Mouse (Mus musculus) natural killer cell, adult 2 months (primary cell): ENCODE results near the gene 4930556J24Rik.
"Not testable (repeated sequence)": the region's sequence is repeated elsewhere in the genome, so short reads cannot be mapped to it uniquely, and the experiment has no call there.

Experiments
- DNase-seq, 2 experiments: peaks; one replicate each; pipeline ENCODE4 v3.0.0; 2022; ENCODE audit warnings: low spot score in 2 of 2

4930556J24Rik gene

GRCm38 (mm10) chr11:3976678-3977077 is at the start of gene 4930556J24Rik:
Gene 4930556J24Rik (minus strand): TSS chr11:3976778.
- DNase-seq: no peak

GRCm38 (mm10) chr11:4023321-4023720 is 46.7 kb upstream of the 4930556J24Rik start:
- no peak for DNase-seq

- DNase-seq: not testable (repeated sequence)
Measured at GRCm38 (mm10) chr11:4022111-4022510, 45.5 kb upstream of the 4930556J24Rik start.

DNA sequence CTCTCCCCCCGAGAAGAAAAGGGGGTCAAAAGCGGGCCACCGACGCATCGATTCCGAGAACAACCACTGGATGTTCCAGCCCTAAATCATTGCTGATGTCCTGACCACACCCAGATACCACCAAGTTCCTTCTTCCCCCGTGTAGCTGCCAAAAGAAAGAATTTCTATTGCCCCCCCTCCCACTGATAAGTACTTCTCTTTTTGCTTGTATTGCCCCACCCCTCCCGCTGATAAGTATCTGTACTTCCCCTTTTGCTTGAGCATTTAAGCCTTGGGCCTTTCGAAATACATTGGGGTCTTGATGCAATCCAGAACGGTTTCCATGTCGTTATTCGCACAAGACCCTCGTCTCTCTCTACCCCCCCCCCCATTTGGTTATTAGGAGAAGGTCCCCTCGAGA is 39.2 kb upstream of the 4930556J24Rik start:
- DNase-seq: not testable (repeated sequence)

DNA sequence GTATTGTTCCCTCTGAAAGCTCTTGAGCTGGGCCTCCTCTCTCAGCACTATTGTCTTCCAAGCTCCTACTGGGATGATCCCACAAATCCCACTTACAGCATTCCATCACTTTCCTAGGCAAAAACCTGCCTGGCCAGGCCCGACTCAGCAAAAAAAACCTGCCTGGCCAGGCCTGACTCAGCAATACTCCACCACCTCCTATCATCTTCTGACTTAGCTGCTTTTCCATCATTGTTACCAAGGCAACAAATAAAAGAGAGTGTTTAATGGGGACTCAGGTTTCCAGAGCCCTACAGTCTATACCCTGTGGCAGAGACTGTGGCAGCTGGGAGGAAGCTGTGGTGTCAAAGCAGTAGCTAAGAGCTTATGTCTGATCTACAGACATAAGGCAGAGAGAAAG is 36.0 kb upstream of the 4930556J24Rik start:
- no peak for DNase-seq

- no peak for DNase-seq
Measured at GRCm38 (mm10) chr11:4006462-4006861, 29.9 kb upstream of the 4930556J24Rik start.

DNA sequence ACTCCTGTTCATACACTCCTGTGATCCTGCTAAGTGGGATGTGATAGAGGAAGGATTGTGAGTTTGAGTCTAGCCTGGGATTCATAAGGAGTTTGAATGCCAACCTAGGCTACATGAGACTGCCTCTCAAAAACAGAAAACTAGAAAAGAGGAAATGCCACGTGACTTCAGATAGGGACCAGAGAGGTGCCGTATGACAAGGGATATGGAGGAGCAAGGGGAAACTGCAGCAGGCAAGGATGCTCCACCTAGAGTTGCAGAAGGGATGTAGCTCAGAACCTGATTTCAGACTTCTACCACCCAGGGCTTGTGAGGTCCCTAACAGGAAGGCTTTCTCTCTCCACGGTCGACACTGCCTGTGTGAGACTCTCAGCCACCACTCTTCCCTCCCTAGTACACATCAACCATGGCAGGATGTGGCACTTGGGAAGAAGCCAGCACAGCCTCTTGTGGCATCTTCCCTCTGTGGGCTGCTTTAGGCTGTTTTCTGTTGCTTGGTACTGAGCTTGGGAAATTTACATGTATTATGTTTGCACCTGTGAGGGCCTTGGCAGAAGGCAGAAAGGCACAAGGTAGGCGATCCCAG is 28.7 kb upstream of the 4930556J24Rik start:
- DNase-seq: no peak

DNA sequence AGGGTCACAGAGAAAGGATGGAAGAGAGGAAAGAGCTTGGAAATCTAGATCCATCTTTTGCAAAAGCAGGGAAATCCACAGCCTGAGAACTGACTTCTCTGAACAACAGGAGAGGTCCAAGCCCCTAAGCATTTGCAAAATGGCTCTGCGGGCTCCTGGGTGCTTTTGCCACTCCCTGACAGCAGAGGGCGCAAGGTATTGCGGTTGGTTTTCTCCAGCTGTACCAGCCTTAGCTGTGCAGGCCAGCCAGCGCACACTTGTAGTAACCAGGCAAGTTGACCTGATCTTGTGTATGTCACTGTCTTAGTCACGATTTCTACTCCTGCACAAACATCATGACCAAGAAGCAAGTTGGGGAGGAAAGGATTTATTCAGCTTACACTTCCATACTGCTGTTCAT is 25.0 kb upstream of the 4930556J24Rik start:
- peak; percentile 32 to 60 for DNase-seq

DNA sequence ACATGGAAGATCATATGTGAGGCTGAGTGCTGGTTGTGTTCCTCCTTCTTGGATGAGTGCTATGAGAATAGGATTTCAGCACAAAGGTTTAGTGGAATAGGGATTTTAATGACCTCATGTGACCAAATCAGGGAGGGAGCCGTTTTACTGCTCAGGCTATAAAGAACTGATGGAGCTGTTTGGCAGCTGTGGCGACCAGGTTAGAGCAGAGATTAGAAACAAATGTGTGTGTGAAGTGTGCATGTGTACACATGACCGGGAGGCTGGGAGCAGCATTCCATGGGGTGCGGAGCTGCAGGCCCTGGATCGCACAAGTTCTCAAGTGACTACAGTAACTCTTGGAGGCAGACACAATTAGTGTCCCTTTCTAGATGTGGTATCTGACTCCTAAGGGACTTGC is 23.0 kb upstream of the 4930556J24Rik start:
- DNase-seq: no peak

DNA sequence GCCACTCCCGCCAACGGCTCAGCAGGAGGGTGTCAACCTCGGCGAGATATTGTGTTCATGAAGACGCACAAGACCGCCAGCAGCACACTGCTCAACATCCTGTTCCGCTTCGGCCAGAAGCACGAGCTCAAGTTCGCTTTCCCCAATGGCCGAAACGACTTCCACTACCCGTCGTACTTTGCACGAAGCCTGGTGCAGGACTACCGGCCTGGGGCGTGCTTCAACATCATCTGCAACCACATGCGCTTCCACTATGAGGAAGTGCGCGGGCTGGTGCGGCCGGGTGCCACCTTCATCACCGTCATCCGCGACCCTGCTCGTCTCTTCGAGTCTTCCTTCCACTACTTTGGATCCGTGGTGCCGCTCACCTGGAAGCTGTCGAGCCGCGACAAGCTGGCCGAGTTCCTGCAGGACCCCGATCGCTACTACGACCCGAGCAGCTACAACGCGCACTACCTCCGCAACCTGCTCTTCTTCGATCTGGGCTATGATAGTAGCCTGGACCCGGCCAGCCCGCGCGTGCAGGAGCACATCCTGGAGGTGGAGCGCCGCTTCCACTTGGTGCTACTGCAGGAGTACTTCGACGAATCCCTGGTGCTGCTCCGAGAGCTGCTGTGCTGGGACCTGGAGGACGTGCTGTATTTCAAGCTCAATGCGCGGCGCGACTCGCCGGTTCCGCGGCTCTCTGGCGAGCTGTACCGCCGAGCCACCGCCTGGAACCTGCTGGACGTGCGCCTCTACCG is 21.6 kb upstream of the 4930556J24Rik start:
- DNase-seq: peak in 1 of 2 experiments; percentile 12

- no peak for DNase-seq
Measured at GRCm38 (mm10) chr11:3996840-3997239, 20.3 kb upstream of the 4930556J24Rik start.

GRCm38 (mm10) chr11:3995511-3995910 is 18.9 kb upstream of the 4930556J24Rik start:
- DNase-seq: no peak

DNA sequence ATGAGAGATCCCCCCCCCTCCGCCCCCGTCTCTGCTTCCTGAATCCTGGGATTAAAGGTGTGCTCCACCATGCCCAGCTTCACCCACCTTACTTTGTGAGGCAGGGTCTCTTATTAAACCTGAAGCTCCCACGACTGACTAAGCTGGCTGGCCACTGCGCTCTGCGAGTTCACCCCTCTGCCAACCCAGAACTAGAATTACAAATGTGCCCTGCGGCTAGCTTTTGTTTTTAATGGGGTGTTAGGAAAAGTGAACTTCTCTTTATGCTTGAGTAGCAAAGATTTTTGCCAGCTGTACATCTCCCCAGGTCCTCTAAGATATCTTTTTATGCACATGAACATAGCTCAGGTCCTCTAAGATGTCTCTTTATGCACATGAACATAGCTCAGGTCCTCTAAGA is 17.3 kb upstream of the 4930556J24Rik start:
- DNase-seq: no peak

DNA sequence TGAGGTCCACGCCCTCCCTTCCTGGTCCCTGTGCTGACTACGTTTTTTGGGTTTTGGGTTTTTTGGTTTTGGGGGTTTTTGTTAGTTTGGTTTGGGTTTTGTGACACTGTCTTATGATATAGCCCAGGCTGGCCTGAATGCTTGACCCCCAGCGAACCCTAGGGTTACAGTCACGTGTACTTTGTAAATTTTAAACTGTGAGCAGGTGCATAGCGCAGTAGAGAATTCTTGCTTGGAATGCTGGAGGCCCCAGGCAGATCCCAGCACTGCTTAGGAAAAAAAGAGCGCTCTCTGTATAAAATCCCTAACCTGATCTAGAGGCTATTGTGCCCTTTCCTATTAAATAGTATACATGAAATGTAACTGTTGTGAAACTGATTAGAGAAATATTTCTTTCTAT is 16.6 kb upstream of the 4930556J24Rik start:
- DNase-seq: no peak

GRCm38 (mm10) chr11:3989748-3990147 is 13.2 kb upstream of the 4930556J24Rik start:
- no peak for DNase-seq

GRCm38 (mm10) chr11:3983863-3984745 is 7.5 kb upstream of the 4930556J24Rik start:
- DNase-seq: no peak

- no peak for DNase-seq
Measured at GRCm38 (mm10) chr11:3983291-3983862, 6.8 kb upstream of the 4930556J24Rik start, which contains the start of gene Gal3st1. Gene Gal3st1 (plus strand): TSS chr11:3983636.

- no peak for DNase-seq
Measured at GRCm38 (mm10) chr11:3982275-3983209, 6.0 kb upstream of the 4930556J24Rik start.

- no peak for DNase-seq
Measured at GRCm38 (mm10) chr11:3981536-3981935, 5.0 kb upstream of the 4930556J24Rik start.

DNA sequence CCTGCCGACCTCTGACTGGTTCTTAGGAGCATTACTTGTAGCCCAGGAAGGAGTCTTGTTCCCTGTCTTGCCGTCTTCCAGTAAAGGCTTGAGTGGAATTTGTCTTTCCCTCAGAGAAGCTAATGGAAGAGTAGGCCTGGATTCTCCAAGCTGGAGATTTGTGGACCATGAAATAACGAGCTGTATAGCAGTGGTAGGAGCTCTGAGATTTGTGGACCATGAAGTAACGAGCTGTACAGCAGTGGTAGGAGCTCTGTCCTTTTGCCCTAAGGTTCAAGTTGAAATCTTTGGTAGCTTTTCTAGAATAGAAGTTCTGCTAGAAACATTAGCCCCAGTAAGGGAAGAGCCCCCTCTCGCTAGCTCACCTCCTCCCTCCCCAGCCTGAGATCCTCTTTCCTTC is 1.8 kb upstream of the 4930556J24Rik start:
- DNase-seq: no peak

- no peak for DNase-seq
Measured at GRCm38 (mm10) chr11:3974311-3974710, 2.3 kb downstream of the 4930556J24Rik start.
